Mouse (Mus musculus) left cerebral cortex, postnatal 14 days (tissue): ENCODE results near the gene Ect2l. TPM values are rescaled to one million over a fixed set of nuclear protein-coding genes. Genes with fewer than 3 reads are reported as not detected.

ENCODE experiments used
- DNase-seq, 2 experiments: peaks; one replicate each; pipeline ENCODE4 v3.0.0; 2021 to 2022; ENCODE audit warnings: low spot score in 2 of 2, mixed read lengths in 1 of 2
- intact Hi-C: fragments of 180-260 bp; cut with DNase I; formaldehyde crosslinking; loops from one replicate; pipeline ENCODE4 v1.15.1; 2025
- long read RNA-seq, 2 experiments: library from polyadenylated mRNA; stranded (forward); transcript quantifications; one replicate each; pipeline ENCODE4 v2.0.0; 2021
- total RNA-seq, 2 experiments: library from RNA; stranded (reverse); gene quantifications; 2 replicates each; pipeline ENCODE4 v1.2.3; 2021

Gene Ect2l
- total RNA-seq, result under 1 TPM; 0.36 to 0.62 TPM
- long read RNA-seq, experiment 1, result 0 reads
- long read RNA-seq, experiment 2, partial matches to known transcripts, result 0 of 1 reads
- long read RNA-seq, experiment 2, other reads (novel, unspliced or antisense), result 1 of 1 reads

DNA sequence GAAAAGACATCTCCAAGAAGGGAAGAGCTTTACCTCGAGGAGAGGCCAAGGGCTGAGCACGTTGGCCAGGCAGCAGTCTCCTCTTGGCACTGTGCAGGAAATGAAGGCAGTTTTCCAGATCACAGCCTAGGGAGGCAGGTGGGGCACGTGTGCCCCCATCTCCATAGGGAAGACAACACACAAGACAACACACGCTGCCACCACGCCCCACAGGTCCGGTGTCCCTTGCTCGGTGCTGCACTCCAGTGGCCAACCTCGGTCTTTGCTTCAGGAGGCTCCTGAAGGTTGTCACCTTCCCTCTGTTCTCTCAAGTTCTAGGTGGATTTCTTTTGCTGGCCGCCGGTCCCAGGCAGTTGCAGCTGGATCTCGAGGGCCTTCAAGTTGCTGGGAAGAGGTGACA is at the start of gene Ect2l:
Gene Ect2l, minus strand, starts transcription at position 165 of the 400 bp plus-strand sequence.
- DNase-seq, result peak in 1 of 2 experiments; percentile 15
- intact Hi-C loops, result no loop called here

DNA sequence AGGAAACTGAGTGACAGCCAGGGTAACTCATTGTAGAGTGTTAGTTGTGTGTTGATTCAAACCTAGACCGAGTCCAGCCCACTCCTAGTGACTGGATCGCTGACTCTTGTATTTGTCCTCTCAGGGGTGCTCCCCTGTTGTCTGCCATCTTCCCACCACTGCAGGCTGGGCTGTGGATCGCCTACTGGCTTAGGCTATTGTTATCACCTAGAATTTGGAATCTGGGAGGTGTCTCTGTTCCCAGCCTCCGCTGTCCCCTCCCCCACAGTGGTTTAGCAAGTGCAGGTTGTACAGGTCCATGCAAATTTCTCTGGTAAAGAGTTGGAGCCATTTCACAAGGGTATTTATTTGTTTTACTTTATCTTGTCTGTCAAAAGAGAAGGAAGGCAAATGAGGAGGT is 40.7 kb upstream of the Ect2l start:
- intact Hi-C loops, result no loop called here
- DNase-seq, result no peak

DNA sequence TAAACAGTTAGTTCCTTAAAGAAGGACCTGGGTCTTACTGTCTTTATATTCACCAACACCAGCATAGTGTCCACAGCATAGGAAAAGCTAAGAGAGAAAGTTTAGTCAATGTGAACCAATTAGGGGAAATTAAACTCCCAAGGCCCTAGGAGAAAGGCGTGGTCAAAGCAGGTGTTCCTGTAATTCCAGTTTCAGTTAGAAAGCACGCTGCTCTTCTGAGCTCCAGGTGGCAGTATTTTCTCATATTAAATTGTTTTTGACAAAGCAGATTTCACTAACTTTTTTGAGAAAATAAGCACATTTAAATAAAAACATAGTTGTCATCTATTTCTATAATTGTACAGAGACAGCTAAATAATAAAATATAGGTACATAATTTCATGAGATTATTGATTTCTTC is 32.9 kb upstream of the Ect2l start:
- peak in 1 of 2 experiments; percentile 6 for DNase-seq
- intact Hi-C loops, result loop anchor here (5.0 kb wide), 1 partner anchor 144 kb away; no protein-coding TSS in a partner anchor

DNA sequence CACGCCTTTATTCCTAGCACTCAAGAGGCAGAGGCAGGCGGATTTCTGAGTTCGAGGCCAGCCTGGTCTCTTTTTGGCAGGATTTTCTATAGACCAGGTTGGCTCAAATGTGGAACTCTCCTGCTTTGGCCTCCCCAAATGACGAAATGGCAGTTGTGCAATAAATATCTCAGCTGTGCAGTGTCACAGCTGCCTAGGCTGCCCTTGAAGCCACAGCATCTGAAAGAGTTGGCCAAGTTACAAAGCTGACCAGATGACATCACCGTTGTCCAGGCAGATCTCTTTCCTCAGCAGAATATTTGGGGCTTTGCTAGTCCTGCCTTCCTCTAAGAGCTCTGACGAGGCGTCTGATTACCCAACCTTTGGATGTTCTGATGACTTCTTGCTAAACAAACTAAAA is 26.5 kb upstream of the Ect2l start:
- no peak for DNase-seq
- intact Hi-C loops, result loop anchor here (5.0 kb wide), 2 partner anchors 290 to 605 kb away; no protein-coding TSS in a partner anchor

DNA sequence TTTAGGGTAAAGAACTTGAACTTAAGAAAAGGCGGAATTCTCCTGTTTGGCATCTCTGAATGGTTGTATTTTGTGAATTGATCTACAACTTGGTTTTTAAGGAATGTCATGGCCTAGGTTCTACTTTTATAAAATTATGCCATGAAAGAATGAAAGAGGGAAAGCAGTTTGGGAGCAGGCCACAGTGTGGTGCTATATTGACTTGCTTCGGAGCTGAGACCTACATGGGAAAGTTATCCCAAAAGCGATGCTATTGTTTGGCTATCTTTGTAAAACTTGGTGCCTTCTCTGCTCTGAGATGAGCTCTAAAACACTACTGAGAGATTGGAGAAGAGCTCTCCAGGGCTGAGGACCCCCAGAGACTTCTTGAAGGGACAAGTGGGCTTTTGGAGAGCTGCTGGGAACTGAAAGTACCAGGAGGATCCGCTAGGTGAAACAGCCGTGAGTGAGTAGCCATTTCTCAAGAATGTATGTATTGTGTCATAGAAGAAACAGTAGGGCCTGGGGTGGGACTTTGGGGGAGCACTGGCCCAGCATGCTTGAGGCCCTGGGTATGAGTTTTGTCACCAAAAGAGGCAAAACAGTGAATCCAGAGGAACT is 25.7 kb upstream of the Ect2l start:
- no peak for DNase-seq
- intact Hi-C loops, result loop anchor here (5.0 kb wide), 2 partner anchors 291 to 606 kb away; no protein-coding TSS in a partner anchor

DNA sequence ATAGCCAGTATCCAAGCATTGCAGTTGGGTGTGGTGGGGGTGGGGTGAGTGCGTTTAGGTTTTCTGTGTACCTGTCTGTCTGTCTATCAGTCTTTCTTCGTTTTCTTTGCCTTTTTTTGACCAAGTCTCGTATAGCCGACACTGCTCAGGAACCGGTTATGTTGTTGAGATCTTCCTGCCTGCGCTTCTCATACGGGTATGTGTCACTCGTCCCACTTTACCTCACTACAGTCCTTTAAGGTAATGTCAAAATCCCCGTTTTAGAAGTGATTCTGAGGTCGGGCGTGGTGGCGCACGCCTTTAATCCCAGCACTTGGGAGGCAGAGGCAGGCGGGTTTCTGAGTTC is 24.7 kb upstream of the Ect2l start:
- intact Hi-C loops, result loop anchor here (5.0 kb wide), 2 partner anchors 292 to 607 kb away; no protein-coding TSS in a partner anchor
- DNase-seq, result no peak

DNA sequence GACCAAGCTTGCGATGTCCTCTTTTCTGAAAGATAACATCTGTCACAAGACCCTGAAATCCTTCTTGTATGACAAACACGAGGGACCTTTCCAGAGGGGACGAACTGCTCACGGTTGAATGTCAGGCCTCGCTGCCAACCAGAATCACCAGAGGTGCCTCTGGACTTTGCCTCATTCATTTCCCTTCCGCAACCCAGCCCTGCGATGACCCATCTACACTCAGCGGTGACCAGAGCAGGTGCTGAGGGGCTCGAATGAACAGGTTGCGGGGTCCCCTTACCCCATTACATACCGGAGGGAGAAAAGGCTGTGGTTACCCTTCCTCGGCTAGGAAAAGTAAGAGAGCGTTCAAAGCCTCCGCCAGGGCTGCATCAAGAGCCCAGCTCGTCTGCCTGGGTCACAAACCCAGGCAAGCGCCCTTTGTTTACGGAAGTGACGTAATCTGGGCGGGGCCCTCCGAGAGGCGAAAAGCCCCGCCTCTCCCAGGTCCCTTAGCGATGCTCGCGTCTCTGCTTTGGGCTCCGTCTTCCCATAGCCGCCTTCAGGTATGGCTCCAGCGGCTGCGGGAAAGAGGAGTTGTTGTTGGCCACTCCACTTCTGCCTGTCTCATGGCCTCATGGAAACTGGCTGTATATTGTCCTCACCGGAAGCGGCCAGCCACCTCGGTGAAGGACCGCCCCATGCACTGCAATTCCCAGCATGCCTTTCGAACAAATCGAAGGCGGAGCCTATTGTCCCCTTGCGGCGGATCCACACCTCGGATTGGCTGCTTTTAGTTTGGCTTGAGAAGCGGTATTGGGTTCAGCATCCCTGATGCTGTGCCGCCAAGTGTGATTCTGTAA is 24.1 kb upstream of the Ect2l start, which contains the start of gene Ccdc28a:
Gene Ccdc28a, minus strand, starts transcription at position 439 of the 842 bp plus-strand sequence.
- peak; percentile 92 to 97 for DNase-seq
- intact Hi-C loops, result loop anchor here (5.0 kb wide), 2 partner anchors 293 to 608 kb away; no protein-coding TSS in a partner anchor

DNA sequence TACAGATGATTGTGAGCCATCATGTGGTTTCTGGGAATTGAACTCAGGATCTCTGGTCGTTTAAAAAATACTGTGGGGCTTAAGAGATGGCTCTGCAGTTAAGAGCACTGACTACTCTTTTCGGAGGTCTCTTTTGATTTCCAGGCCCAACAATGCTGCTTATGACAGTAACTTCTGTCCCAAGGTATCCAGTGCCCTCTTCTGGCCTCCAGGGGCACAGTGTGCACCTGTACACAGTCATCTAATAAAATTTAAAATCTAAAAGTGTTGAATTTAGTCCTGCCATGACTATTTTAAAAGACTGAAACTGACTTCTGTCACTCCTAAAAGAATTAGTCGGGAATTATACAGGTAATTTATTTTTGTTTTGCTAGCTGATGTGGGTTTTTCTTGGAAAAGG is 23.2 kb upstream of the Ect2l start:
- intact Hi-C loops, result no loop called here
- no peak for DNase-seq

DNA sequence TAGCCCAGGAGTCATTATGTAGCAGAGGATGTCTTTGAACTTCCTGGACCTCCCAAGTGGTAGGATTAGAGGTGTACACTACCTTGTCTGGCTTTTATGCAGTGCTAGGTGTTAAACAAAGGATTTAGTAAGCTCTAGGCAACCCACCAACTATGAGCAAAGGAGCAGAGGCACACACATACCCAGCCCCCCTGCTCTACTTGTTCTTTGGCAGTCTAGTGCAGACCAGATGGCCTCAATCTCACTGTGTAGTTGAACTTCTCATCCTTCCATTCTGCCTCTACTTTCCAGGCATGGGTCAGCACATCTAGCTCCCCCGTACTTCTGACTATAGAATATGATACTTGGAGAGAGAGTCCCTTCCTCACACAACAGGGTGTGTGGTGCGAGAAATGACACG is 13.7 kb upstream of the Ect2l start:
- intact Hi-C loops, result no loop called here
- no peak for DNase-seq

DNA sequence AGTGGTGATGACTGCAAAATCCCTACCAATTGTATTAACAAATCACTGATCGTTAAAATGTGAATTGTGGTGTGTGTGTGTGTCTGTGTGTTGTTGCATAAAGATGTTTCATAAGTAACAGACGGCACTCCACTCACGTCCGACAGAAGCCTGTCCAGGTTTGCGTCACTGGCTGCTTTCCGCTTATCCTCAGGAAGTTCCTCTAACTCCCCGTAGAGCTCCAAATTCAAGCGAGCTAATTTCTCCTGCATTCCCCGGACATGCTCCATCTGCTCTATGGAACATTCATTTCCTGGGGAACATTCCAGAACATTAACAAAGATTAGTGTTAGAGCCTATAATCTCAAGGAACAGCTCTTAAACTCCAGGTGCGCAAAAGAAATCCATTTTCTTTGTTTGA is 8.7 kb upstream of the Ect2l start:
- intact Hi-C loops, result no loop called here
- no peak for DNase-seq

DNA sequence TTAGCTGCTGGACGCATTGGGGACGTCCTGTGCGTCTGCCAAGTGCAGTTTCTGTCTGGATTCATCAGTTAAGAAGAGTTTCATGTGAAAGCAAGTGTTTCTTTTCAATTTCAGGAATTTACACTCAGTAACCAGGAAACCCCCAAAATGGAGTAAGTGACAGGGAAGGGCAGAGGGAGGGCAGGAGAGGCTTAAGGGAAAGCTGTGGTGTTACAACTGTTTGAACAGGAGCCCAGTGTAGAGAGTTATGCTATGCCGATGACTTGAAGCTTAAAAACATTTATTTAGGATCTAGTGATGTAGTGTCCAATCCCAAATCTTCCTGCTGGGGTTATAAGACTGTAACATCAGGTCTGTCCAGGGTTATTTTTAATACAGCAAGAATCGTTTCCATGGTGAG is 3.4 kb upstream of the Ect2l start:
- no peak for DNase-seq
- intact Hi-C loops, result no loop called here

DNA sequence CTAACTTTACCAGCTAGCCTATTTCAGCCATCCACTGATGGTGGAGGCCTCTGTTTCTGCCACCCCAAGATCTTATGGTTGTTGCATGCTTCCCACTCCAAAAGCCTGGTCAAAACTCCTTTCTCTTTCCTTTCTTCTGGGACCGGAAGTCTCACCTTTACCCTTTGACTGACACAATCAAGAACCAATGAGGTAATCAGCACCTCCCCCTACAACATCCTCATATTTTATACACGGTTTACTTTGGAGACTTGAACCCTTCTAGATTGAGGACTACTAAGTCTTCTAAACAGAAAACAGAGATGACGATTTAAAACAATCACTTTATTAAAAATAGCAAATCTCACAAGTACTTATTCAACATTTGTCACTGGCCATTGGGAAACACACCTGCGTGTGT is 2.7 kb upstream of the Ect2l start:
- no peak for DNase-seq
- intact Hi-C loops, result no loop called here

DNA sequence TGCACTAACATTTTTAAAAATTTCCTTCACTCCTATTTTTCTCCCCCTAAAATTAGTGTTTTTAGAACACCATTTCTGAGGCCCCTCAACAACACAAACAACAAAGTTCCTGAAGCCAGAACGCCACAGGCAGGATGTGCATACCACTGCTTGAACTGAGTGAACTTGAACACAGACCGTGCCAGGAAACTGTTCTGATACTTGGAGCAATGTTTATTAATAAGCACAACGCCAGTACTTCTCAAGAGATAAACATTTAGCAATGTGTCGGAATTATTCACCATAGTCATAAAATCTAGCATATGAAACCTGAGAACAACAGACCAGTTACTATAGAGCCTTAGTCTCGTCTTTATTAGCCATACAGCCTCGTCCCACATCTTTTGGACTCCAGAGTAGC is 571 bp downstream of the Ect2l start:
- intact Hi-C loops, result no loop called here
- no peak for DNase-seq

DNA sequence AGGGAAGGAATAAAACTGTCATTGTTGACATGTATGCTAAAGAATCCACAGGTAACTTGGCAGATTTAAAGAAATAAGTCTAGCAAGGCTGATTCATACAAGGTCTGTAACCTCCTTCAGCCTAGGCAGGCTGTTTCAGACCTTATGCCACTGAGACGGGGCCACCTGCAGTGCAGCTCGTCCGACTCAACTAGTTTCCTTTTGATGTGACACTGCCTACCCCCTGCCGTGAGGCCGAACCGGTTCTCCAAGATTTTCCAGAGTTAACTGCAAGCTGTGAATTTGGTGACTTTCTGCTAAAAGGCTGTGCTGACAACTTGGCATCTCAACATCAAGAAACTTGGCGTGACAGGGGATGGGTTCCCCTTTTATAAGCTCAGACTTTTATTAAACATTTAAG is 6.6 kb downstream of the Ect2l start:
- intact Hi-C loops, result no loop called here

DNA sequence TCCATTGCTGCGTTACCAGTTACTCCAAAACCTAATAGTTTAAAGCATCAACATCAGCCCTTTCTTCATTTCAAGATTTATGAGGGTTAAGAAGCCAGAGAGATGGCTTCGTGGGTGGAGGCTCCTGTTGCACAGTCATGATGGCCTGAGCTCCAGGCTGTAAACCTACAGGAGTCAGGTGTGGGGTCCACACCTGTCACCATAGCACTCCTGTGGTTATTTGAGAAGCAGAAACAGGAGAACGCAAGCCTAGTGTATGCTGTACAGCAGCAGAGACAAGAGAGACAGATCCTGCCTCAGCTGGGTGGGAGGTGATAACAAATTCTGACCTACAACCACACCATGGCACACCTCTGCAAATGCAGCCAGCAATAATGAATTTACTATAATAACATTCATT is 8.3 kb downstream of the Ect2l start:
- intact Hi-C loops, result no loop called here
- no peak for DNase-seq

More for the DNA sequence above, 6.6 kb downstream of the Ect2l start:
- no peak for DNase-seq

DNA sequence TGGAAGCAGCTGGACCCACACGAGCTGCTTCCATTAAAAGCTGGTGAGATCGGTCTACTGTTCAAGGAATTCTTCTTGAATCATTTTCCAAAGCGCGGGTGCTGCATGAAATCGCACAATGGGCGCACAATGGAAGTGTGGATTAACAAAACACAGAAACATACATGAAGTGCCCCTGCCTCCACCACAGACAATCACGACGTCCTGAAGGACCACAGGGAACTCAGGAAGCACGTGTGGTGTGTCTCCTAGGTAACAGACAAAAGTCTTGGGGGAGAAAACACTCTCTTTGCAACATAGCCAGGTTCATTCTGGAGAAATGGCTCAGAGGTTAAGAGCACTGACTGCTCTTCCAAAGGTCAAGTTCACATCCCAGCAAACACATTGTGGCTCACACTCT is 10.0 kb downstream of the Ect2l start:
- intact Hi-C loops, result no loop called here
- no peak for DNase-seq

DNA sequence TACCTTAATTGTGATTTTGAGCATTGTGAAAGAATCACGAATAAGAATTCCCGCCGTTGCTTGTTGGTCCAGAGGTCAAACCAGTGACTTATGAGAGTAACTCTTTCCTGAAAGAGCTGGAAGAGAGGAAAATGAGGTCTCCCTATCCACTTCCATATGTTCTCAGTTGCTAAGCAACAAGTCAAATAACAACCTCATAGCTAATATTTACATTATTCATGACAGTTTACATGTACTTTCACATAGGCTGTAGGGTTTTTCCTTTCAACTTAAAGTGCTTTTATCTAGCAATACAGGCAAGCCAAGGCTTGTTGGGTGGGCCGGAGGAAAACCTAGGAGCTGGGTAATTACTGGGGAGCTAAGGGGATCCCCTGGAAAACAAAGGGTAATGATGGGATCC is 10.8 kb downstream of the Ect2l start:
- DNase-seq, result no peak
- intact Hi-C loops, result loop anchor here (5.0 kb wide), 1 partner anchor 328 kb away; no protein-coding TSS in a partner anchor

DNA sequence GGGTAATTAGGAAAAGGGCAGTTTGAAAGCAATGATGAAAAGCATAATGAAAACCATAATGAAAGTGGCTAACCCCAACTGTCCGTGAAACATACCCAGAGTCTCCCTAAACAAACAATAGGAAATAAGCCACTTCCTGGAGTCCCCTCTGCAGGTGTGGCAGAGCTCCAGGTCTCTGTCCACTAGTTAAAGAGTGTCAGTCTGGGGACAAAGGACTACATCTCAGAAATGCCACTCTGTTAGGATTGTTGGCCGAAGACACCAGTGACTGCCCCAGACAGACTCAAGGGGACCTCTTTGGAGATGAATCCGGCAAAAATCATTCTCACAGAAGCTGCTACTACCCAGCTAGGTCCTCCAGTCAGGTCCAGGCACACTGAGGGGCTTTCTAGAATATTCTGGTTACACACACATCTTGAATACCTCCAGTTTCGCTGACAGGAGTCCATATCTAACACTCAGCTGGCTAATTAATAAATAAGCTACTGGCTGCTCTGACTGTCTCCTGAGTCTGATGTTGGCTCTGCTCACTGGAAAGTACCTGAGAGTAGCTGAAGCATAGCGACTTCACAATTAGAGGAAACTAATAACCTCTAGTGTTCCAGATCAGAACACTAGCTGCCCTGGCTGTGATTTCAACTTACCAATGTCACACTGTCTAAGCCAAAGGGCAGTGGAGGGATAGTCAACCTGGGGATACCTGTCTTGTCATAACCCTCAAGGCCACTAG is 12.2 kb downstream of the Ect2l start:
- no peak for DNase-seq
- intact Hi-C loops, result loop anchor here (5.0 kb wide), 1 partner anchor 326 kb away; no protein-coding TSS in a partner anchor

DNA sequence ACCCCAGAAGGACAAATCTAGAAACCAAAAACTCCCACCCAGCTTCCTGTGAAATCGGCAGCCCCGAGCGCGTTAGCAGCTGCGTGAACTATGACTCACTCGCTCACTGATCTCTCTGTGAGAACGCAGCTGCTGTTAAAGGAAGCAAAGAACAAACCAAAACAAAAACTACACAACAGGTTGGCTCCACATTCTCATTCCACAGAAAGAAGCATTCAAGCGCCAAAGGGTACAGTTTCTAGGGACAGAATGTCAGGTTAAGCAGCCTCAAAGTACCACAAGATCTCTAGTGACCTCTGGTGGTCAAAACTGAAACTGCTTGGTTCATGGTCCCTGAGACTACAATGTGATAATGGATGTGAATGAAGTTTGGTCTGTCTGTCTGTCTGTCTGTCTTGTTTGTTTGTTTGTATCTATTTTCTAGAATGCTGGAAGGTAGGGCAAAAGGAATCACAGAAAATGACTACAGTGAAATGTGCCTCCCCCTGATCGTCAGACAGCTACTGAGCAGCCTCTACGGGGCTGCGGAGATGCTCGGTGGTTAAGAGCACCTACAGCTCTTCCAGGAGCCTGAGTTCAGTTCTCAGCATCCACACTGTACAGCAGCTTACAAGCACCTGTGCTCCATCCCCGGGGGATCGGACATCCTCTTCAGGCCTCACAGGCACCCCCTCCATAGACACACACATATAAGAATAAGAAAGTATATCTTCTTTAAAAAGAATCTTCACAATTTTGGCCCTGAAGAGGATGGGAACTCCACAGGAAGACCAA is 13.3 kb downstream of the Ect2l start:
- intact Hi-C loops, result loop anchor here (1.0 to 5.0 kb wide), 3 partner anchors 143 to 464 kb away; partner anchors contain the start of gene Reps1
- DNase-seq, result peak; percentile 87 to 90
